Mouse (Mus musculus): ENCODE data around the gene Shroom4.

DNA sequence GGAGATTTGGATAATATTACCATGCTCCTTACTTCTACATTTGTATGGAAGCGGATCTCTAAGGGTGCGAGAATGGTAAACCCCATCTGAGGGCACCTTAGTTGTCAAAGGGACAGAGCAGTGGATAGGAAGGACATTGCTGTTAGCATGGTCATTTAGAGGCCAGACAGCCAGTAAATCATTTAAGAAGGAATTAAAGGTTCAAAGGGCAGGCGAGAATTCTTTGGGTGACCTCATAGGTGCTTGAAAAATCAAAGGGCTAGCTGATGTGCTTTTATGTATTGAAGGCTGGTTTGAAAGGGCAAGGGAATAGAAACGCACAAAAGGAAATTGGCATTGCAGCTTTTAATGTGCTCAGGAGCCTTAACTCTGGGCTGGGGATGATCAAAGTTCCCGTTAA is 16.3 kb downstream of the Shroom4 start:
- no peak for TF ChIP-seq POLR2A (IDR thresholded peaks at IDR 0.05; ENCODE audit: insufficient read depth, low read length)
- TF ChIP-seq CTCF (IDR thresholded peaks at IDR 0.05; ENCODE audit: low read depth, low read length): no peak

Measured in ES-Bruce4 (cell line).